Mouse (Mus musculus): ENCODE results near the gene Camk1d. TPM values are rescaled to one million over a fixed set of nuclear protein-coding genes. Genes with fewer than 3 reads are reported as not detected.

Camk1d gene
- total and polyA plus RNA-seq, 3 experiments, result 2.6 to 10.8 (median 6.8) TPM

- DNase-seq (ENCODE audit: low spot score) (no peak), ATAC-seq (ENCODE audit: extremely low read depth, insufficient number of reproducible peaks, low FRiP score, poor library complexity, severe bottlenecking) (no peak)
- Histone ChIP-seq H3K36me3 (replicated peaks) (no peaks in the 10 kb centered on the region), H3K27me3 (ENCODE audit: insufficient read depth, low read length) (no peaks in the 10 kb centered on the region), H3K9me3 (replicated peaks) (no peaks in the 10 kb centered on the region), H3K4me3 (ENCODE audit: low read depth, low read length) (no peak overlapping the region), H3K4me1 (ENCODE audit: insufficient read depth, low read depth, low read length) (peaks cover 2% of the 10 kb centered on the region; the same call in 1 of the 2 replicates)
- TF ChIP-seq GATA2 (IDR thresholded peaks at IDR 0.05; ENCODE audit: borderline replicate concordance, low read depth, low read length), result no peak
- no peak for TF ChIP-seq POLR2AphosphoS5 (IDR thresholded peaks at IDR 0.05; ENCODE audit: insufficient replicate concordance, low read depth, low read length)
- TF ChIP-seq TAL1 (conservative IDR thresholded peaks at IDR 0.05; ENCODE audit: low read depth, low read length), result no peak
- no peak for TF ChIP-seq GATA1 (IDR thresholded peaks at IDR 0.05; ENCODE audit: borderline replicate concordance, low read length)
- TF ChIP-seq CTCF (IDR thresholded peaks at IDR 0.05; ENCODE audit: low read depth, low read length), result no peak
Observed at GRCm38 (mm10) chr2:5681909-5682308, 32.4 kb downstream of the Camk1d start.

GRCm38 (mm10) chr2:5681302-5681701 is 33.0 kb downstream of the Camk1d start:
- Histone ChIP-seq H3K4me3 (ENCODE audit: low read depth, low read length) (no peak overlapping the region), H3K27me3 (ENCODE audit: insufficient read depth, low read length) (no peaks in the 10 kb centered on the region), H3K4me1 (ENCODE audit: insufficient read depth, low read depth, low read length) (peaks cover 2% of the 10 kb centered on the region; the same call in 1 of the 2 replicates), H3K9me3 (replicated peaks) (no peaks in the 10 kb centered on the region), H3K36me3 (replicated peaks) (no peaks in the 10 kb centered on the region)
- TF ChIP-seq GATA2 (IDR thresholded peaks at IDR 0.05; ENCODE audit: borderline replicate concordance, low read depth, low read length), result no peak
- no peak for TF ChIP-seq GATA1 (IDR thresholded peaks at IDR 0.05; ENCODE audit: borderline replicate concordance, low read length)
- no peak for TF ChIP-seq CTCF (IDR thresholded peaks at IDR 0.05; ENCODE audit: low read depth, low read length)
- no peak for TF ChIP-seq POLR2AphosphoS5 (IDR thresholded peaks at IDR 0.05; ENCODE audit: insufficient replicate concordance, low read depth, low read length)
- no peak for TF ChIP-seq TAL1 (conservative IDR thresholded peaks at IDR 0.05; ENCODE audit: low read depth, low read length)
- DNase-seq (ENCODE audit: low spot score), result no peak
- no peak for ATAC-seq (ENCODE audit: extremely low read depth, insufficient number of reproducible peaks, low FRiP score, poor library complexity, severe bottlenecking)

GRCm38 (mm10) chr2:5679055-5679454 is 35.3 kb downstream of the Camk1d start:
- no peak for TF ChIP-seq CTCF (IDR thresholded peaks at IDR 0.05; ENCODE audit: low read depth, low read length)
- no peak for TF ChIP-seq TAL1 (conservative IDR thresholded peaks at IDR 0.05; ENCODE audit: low read depth, low read length)
- TF ChIP-seq POLR2AphosphoS5 (IDR thresholded peaks at IDR 0.05; ENCODE audit: insufficient replicate concordance, low read depth, low read length), result no peak
- no peak for TF ChIP-seq GATA1 (IDR thresholded peaks at IDR 0.05; ENCODE audit: borderline replicate concordance, low read length)
- no peak for TF ChIP-seq GATA2 (IDR thresholded peaks at IDR 0.05; ENCODE audit: borderline replicate concordance, low read depth, low read length)
- H3K27me3 ChIP-seq (ENCODE audit: insufficient read depth, low read length), result no peaks in the 10 kb centered on the region
- ATAC-seq (ENCODE audit: extremely low read depth, insufficient number of reproducible peaks, low FRiP score, poor library complexity, severe bottlenecking) (no peak), DNase-seq (ENCODE audit: low spot score) (no peak)
- no peaks in the 10 kb centered on the region for H3K9me3 ChIP-seq (replicated peaks)
- H3K4me1 ChIP-seq (ENCODE audit: insufficient read depth, low read depth, low read length), result peaks cover 2% of the 10 kb centered on the region; the same call in 1 of the 2 replicates
- H3K36me3 ChIP-seq (replicated peaks), result no peaks in the 10 kb centered on the region
- H3K4me3 ChIP-seq (ENCODE audit: low read depth, low read length), result no peak overlapping the region

GRCm38 (mm10) chr2:5677472-5677871 is 36.8 kb downstream of the Camk1d start:
- H3K27me3 ChIP-seq (ENCODE audit: insufficient read depth, low read length), result no peaks in the 10 kb centered on the region
- DNase-seq (ENCODE audit: low spot score) (no peak), ATAC-seq (ENCODE audit: extremely low read depth, insufficient number of reproducible peaks, low FRiP score, poor library complexity, severe bottlenecking) (no peak)
- H3K9me3 ChIP-seq (replicated peaks), result no peaks in the 10 kb centered on the region
- H3K4me3 ChIP-seq (ENCODE audit: low read depth, low read length), result no peak overlapping the region
- H3K4me1 ChIP-seq (ENCODE audit: insufficient read depth, low read depth, low read length), result peaks cover 2% of the 10 kb centered on the region; the same call in 1 of the 2 replicates
- TF ChIP-seq TAL1 (conservative IDR thresholded peaks at IDR 0.05; ENCODE audit: low read depth, low read length) (no peak), POLR2AphosphoS5 (IDR thresholded peaks at IDR 0.05; ENCODE audit: insufficient replicate concordance, low read depth, low read length) (no peak), GATA2 (IDR thresholded peaks at IDR 0.05; ENCODE audit: borderline replicate concordance, low read depth, low read length) (no peak), GATA1 (IDR thresholded peaks at IDR 0.05; ENCODE audit: borderline replicate concordance, low read length) (no peak)
- no peaks in the 10 kb centered on the region for H3K36me3 ChIP-seq (replicated peaks)

GRCm38 (mm10) chr2:5676786-5677185 is 37.5 kb downstream of the Camk1d start:
- Histone ChIP-seq H3K27me3 (ENCODE audit: insufficient read depth, low read length) (no peaks in the 10 kb centered on the region), H3K4me1 (ENCODE audit: insufficient read depth, low read depth, low read length) (no peaks in the 10 kb centered on the region), H3K4me3 (ENCODE audit: low read depth, low read length) (no peak overlapping the region), H3K36me3 (replicated peaks) (no peaks in the 10 kb centered on the region), H3K9me3 (replicated peaks) (no peaks in the 10 kb centered on the region)
- no peak for DNase-seq (ENCODE audit: low spot score)
- no peak for TF ChIP-seq CTCF (IDR thresholded peaks at IDR 0.05; ENCODE audit: low read depth, low read length)
- no peak for TF ChIP-seq TAL1 (conservative IDR thresholded peaks at IDR 0.05; ENCODE audit: low read depth, low read length)
- TF ChIP-seq GATA2 (IDR thresholded peaks at IDR 0.05; ENCODE audit: borderline replicate concordance, low read depth, low read length), result no peak
- TF ChIP-seq GATA1 (IDR thresholded peaks at IDR 0.05; ENCODE audit: borderline replicate concordance, low read length), result no peak
- TF ChIP-seq POLR2AphosphoS5 (IDR thresholded peaks at IDR 0.05; ENCODE audit: insufficient replicate concordance, low read depth, low read length), result no peak
- ATAC-seq (ENCODE audit: extremely low read depth, insufficient number of reproducible peaks, low FRiP score, poor library complexity, severe bottlenecking), result no peak

- TF ChIP-seq TAL1 (conservative IDR thresholded peaks at IDR 0.05; ENCODE audit: low read depth, low read length) (no peak), POLR2AphosphoS5 (IDR thresholded peaks at IDR 0.05; ENCODE audit: insufficient replicate concordance, low read depth, low read length) (no peak), GATA1 (IDR thresholded peaks at IDR 0.05; ENCODE audit: borderline replicate concordance, low read length) (no peak), GATA2 (IDR thresholded peaks at IDR 0.05; ENCODE audit: borderline replicate concordance, low read depth, low read length) (no peak), CTCF (IDR thresholded peaks at IDR 0.05; ENCODE audit: low read depth, low read length) (no peak)
- Histone ChIP-seq H3K4me1 (ENCODE audit: insufficient read depth, low read depth, low read length) (no peaks in the 10 kb centered on the region), H3K4me3 (ENCODE audit: low read depth, low read length) (no peak overlapping the region), H3K9me3 (replicated peaks) (no peaks in the 10 kb centered on the region), H3K36me3 (replicated peaks) (no peaks in the 10 kb centered on the region), H3K27me3 (ENCODE audit: insufficient read depth, low read length) (no peaks in the 10 kb centered on the region)
- DNase-seq (ENCODE audit: low spot score) (no peak), ATAC-seq (ENCODE audit: extremely low read depth, insufficient number of reproducible peaks, low FRiP score, poor library complexity, severe bottlenecking) (no peak)
Observed at GRCm38 (mm10) chr2:5676143-5676483, 38.2 kb downstream of the Camk1d start.
